Mouse (Mus musculus) kidney, embryonic 14.5 days (tissue): ENCODE measurements around the gene Ikzf1. TPM values are rescaled to one million over a fixed set of nuclear protein-coding genes. Genes with fewer than 3 reads are reported as not detected.

Source experiments
- ATAC-seq: fragments of 200-750 bp; cut with Nextera tagmentation; 2 replicates; pipeline ENCODE4 v1.8.0; 2017; ENCODE audit warnings: moderate number of reproducible peaks, mild to moderate bottlenecking, moderate TSS enrichment, moderate library complexity; ENCODE audit not compliant: low FRiP score, low TSS enrichment
- H3K27ac ChIP-seq: fragments of 300-500 bp; sonication (generic); 2 replicates; pipeline ENCODE4 v1.5.1; 2014; ENCODE audit warnings: low read depth, mild to moderate bottlenecking, low read length, moderate library complexity, mixed read lengths
- H3K27me3 ChIP-seq: fragments of 300-500 bp; sonication (generic); 2 replicates; pipeline ENCODE4 v1.6.1; 2014; ENCODE audit warnings: mild to moderate bottlenecking, low read length; ENCODE audit not compliant: control insufficient read depth, insufficient read depth
- H3K36me3 ChIP-seq: fragments of 300-500 bp; sonication (generic); 2 replicates; pipeline ENCODE4 v1.6.1; 2014; ENCODE audit warnings: low read length, mixed read lengths; ENCODE audit not compliant: control insufficient read depth, insufficient read depth
- H3K4me1 ChIP-seq: fragments of 300-500 bp; sonication (generic); 2 replicates; pipeline ENCODE4 v1.6.1; 2014; ENCODE audit warnings: low read length, mixed read lengths; ENCODE audit not compliant: control insufficient read depth, insufficient read depth
- H3K4me2 ChIP-seq: fragments of 300-500 bp; sonication (generic); replicated peaks from 2 replicates; pipeline ENCODE4 v1.6.1; 2014; ENCODE audit warnings: low read depth, mild to moderate bottlenecking, low read length
- H3K4me3 ChIP-seq: fragments of 300-500 bp; sonication (generic); 2 replicates; pipeline ENCODE4 v1.5.1; 2014; ENCODE audit warnings: mild to moderate bottlenecking, low read length
- H3K9ac ChIP-seq: fragments of 300-500 bp; sonication (generic); 2 replicates; pipeline ENCODE4 v1.6.1; 2014; ENCODE audit warnings: low read depth, mild to moderate bottlenecking, low read length, moderate library complexity
- H3K9me3 ChIP-seq: fragments of 300-500 bp; sonication (generic); 2 replicates; pipeline ENCODE4 v1.6.1; 2016; ENCODE audit warnings: low read length; ENCODE audit not compliant: control insufficient read depth
- WGBS: fragments of 180-500 bp; shearing (Covaris S2); extraction: QIAGEN DNeasy Blood & Tissue Kit; methylation state at CpG from one replicate; pipeline ENCODE4 v1.1.7; 2014; 5-methylcytosine and 5-hydroxymethylcytosine counted together
- polyA plus RNA-seq: library from polyadenylated mRNA; unstranded; fragments of >200 nt; fragmentation: Nextera tagmentation; extraction: Ambion mirVana; gene quantifications from 2 replicates; pipeline ENCODE4 v1.2.1, GENCODE M21; 2014

Gene Ikzf1
- polyA plus RNA-seq, 1 experiment from 2014 or later = 0.79 TPM

DNA sequence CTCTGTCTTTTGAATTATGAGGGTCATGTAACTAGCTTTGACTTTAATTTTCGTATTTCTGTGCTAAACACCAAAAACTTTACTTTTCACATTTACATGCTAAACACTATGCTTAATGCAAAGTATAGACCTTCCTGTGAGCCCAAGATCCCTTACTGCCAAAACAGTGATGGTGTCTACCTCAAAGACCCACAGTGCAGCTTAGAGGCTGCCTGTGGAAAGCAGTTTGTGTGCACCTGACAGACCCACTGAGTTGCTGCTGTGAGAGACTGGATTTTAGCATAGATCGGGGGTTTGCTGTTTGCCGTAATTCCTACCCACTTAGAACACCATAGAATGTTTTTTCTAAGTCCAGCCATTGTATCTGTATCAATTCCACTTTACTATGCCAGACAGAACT is 54.3 kb downstream of the Ikzf1 start:
- no peak overlapping the region for H3K9ac ChIP-seq
- H3K4me3 ChIP-seq = no peak overlapping the region
- H3K36me3 ChIP-seq = no peaks in the 10 kb centered on the region
- H3K27ac ChIP-seq = no peak overlapping the region
- H3K27me3 ChIP-seq = no peaks in the 10 kb centered on the region
- H3K4me2 ChIP-seq = no peak overlapping the region
- WGBS = 85% methylated on average over 3 of the region's 3 CpGs
- no peaks in the 10 kb centered on the region for H3K4me1 ChIP-seq
- no peak for ATAC-seq
- no peaks in the 10 kb centered on the region for H3K9me3 ChIP-seq

DNA sequence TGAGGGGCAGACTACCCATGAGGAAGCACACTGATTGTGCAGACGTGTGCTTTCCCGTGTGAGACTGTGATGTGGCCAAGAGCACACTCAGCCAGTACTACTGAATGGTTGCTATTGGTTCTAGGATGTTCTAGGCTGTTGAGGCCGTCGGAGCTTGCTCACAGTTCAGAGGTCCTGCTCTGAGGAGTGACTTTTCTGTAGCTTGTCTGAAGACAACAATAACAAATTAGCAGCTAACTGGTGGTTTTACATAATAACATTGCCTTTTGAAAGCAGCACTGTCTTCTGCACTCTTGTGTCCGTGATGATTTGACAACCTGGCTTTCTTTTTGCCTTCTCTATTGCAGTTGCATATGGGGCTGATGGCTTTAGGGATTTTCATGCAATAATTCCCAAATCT is 55.8 kb downstream of the Ikzf1 start:
- H3K4me3 ChIP-seq = no peak overlapping the region
- H3K27ac ChIP-seq = no peak overlapping the region
- H3K4me1 ChIP-seq = no peaks in the 10 kb centered on the region
- H3K27me3 ChIP-seq = no peaks in the 10 kb centered on the region
- no peak for ATAC-seq
- H3K9me3 ChIP-seq = no peaks in the 10 kb centered on the region
- 74% methylated on average over 5 of the region's 5 CpGs for WGBS
- H3K36me3 ChIP-seq = no peaks in the 10 kb centered on the region
- no peak overlapping the region for H3K4me2 ChIP-seq
- no peak overlapping the region for H3K9ac ChIP-seq

DNA sequence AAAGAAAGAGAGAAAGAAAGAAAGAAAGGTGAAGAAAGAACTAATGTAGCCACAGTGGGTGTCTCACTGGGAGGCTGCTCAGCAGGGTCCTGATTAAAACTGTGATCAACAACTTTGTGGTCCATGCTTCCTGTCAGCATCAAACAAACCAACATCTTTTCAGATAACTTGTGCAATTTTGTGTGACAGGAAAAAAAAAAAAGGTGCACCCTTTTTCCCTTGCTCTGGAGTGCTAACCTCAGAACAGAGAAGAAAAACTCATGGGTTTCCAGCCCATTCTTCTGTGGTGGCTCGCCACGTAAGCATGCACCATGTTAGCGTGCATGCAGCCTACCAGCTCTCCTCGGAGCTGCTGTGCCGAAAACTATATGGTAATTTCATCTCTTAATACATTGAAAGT is 56.8 kb downstream of the Ikzf1 start:
- no peak overlapping the region for H3K4me2 ChIP-seq
- H3K36me3 ChIP-seq = no peaks in the 10 kb centered on the region
- WGBS = 91% methylated on average over 5 of the region's 5 CpGs
- no peak overlapping the region for H3K4me3 ChIP-seq
- no peak for ATAC-seq
- H3K27ac ChIP-seq = no peak overlapping the region
- no peaks in the 10 kb centered on the region for H3K27me3 ChIP-seq
- H3K9me3 ChIP-seq = no peaks in the 10 kb centered on the region
- H3K9ac ChIP-seq = no peak overlapping the region
- H3K4me1 ChIP-seq = no peaks in the 10 kb centered on the region

DNA sequence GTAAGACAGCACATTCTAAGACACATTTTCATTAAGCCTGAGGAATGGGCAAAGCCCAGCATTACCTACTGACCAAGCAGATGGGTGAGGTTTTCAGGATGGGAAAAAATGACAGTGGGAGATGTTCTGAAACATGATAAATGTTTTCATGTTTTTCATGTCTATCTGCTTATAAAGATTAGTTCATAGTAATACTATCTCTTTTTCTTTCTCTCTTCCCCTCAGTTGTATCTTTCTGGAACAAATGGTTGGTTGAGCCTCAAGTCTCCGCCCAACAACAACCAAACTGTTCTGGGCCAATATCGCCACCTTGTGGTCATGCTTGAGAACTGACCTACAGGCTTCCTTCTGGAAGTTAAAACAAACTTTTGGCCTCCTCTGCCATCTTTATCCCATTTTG is 57.8 kb downstream of the Ikzf1 start:
- Histone ChIP-seq H3K27me3 (no peaks in the 10 kb centered on the region), H3K4me1 (no peaks in the 10 kb centered on the region), H3K4me2 (no peak overlapping the region), H3K4me3 (no peak overlapping the region), H3K27ac (no peak overlapping the region), H3K9ac (no peak overlapping the region), H3K9me3 (no peaks in the 10 kb centered on the region), H3K36me3 (no peaks in the 10 kb centered on the region)
- no peak for ATAC-seq
- 32% methylated on average over 2 of the region's 2 CpGs for WGBS

DNA sequence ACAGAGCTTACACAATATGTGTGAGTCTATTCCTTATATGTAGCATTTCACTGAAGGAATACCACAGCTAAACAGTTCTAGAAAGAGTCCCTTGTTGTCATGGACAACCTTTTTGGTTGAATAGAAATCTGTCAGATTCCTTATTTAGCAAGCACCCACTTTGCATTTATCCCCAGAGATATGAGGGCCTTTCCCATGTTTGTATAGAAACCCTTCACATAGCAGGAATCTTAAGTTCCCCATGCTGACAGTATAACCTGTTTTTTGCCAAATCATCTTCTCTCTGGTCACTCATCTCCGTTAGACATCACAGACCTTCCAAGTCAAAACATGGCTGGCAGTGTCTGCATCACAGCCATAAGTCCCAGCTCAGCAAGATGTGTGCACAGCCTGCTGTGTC is 59.4 kb downstream of the Ikzf1 start:
- Histone ChIP-seq H3K4me2 (no peak overlapping the region), H3K4me3 (no peak overlapping the region), H3K27ac (no peak overlapping the region), H3K9me3 (no peaks in the 10 kb centered on the region), H3K36me3 (no peaks in the 10 kb centered on the region), H3K27me3 (no peaks in the 10 kb centered on the region), H3K4me1 (no peaks in the 10 kb centered on the region), H3K9ac (no peak overlapping the region)
- 62% methylated on average over 1 of the region's 1 CpGs for WGBS
- ATAC-seq = no peak

DNA sequence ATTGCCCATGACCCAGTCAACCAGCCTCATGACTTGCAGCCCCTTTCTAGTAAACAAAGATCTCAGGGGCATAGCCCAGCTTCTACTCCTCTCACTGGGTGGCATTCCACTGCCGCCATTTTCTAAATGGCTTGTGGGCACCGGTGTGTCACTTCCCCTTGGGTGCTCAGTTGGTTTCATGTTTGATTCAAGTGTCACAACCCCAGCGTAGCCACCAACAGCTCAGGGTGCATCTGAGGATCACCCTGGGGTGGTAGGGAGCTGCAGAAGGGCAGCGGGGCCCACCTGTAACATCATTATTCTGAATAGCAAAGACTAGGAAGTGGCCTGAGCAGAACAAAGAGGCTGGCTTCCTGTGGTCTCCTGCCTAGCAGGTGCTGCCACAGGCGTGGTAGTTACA is 66.3 kb downstream of the Ikzf1 start:
- no peaks in the 10 kb centered on the region for H3K9me3 ChIP-seq
- H3K27me3 ChIP-seq = no peaks in the 10 kb centered on the region
- no peaks in the 10 kb centered on the region for H3K36me3 ChIP-seq

DNA sequence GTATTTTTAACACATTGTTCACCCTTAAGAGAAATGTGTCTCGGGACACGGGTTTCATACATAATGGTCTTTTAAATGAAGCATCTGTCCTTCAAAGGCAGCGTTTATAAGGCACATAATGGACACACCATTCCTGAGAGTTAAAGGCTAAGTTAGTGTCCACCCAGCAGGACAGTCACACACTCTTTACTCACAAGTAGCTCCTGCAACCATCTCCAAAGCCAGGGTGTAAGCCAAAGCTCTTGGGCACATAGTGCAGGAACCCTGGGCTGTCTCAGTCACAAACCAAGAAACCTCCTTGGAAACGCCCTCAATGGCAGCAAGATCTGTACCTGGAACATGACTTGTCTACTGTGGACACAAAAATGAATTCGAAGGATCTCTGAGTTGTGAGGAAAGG is 68.1 kb downstream of the Ikzf1 start:
- Histone ChIP-seq H3K9me3 (no peaks in the 10 kb centered on the region), H3K4me2 (no peak overlapping the region), H3K9ac (no peak overlapping the region), H3K4me1 (no peaks in the 10 kb centered on the region), H3K4me3 (no peak overlapping the region), H3K27me3 (no peaks in the 10 kb centered on the region), H3K27ac (no peak overlapping the region), H3K36me3 (no peaks in the 10 kb centered on the region)
- WGBS = 85% methylated on average over 5 of the region's 5 CpGs
- ATAC-seq = no peak

More for the DNA sequence above, 66.3 kb downstream of the Ikzf1 start:
- no peaks in the 10 kb centered on the region for H3K4me1 ChIP-seq
- 84% methylated on average over 5 of the region's 5 CpGs for WGBS
- no peak for ATAC-seq
- no peak overlapping the region for H3K4me2 ChIP-seq
- H3K9ac ChIP-seq = no peak overlapping the region
- H3K27ac ChIP-seq = no peak overlapping the region
- H3K4me3 ChIP-seq = no peak overlapping the region

DNA sequence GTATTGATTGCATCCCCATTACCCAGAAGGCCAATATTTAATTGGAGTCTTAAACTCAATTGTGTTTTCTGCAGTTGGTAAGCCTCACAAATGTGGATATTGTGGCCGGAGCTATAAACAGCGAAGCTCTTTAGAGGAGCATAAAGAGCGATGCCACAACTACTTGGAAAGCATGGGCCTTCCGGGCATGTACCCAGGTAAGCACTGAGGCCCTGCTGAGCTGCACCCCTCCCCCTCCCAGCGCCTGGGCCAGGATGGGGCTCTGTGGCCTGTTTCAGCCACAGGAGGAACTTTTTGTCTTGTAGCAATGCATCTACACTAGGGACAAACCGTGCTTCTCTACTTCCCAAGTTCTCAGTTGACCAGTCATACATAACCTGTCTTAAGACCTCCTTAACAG is 73.3 kb downstream of the Ikzf1 start:
- H3K4me2 ChIP-seq = no peak overlapping the region
- ATAC-seq = no peak
- no peak overlapping the region for H3K27ac ChIP-seq
- H3K4me3 ChIP-seq = no peak overlapping the region
- no peaks in the 10 kb centered on the region for H3K9me3 ChIP-seq
- 82% methylated on average over 6 of the region's 6 CpGs for WGBS
- H3K27me3 ChIP-seq = no peaks in the 10 kb centered on the region
- no peaks in the 10 kb centered on the region for H3K36me3 ChIP-seq
- H3K9ac ChIP-seq = no peak overlapping the region
- no peaks in the 10 kb centered on the region for H3K4me1 ChIP-seq

DNA sequence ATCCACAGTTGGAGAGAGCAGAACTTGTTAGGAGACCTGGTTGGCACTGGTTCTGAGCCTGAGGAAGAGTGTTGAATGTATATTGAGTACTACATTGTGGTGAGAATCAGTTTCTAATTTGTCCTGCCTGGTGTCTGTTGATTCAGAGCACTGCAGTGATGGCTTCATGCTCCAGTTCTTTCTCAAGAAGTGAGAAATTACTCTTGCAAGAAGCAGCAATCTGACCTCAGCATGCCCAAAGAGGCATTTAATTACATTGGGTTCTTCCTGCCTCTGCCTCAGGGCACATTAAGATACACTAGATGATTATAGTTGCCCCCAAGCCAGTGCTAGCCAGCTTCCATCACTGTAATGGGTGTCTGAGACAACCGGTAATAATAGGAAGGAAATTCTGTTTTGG is 74.1 kb downstream of the Ikzf1 start:
- 86% methylated on average over 1 of the region's 1 CpGs for WGBS
- H3K9ac ChIP-seq = no peak overlapping the region
- no peaks in the 10 kb centered on the region for H3K9me3 ChIP-seq
- no peak overlapping the region for H3K27ac ChIP-seq
- H3K27me3 ChIP-seq = no peaks in the 10 kb centered on the region
- no peak overlapping the region for H3K4me3 ChIP-seq
- no peaks in the 10 kb centered on the region for H3K4me1 ChIP-seq
- no peaks in the 10 kb centered on the region for H3K36me3 ChIP-seq
- no peak for ATAC-seq
- H3K4me2 ChIP-seq = no peak overlapping the region

DNA sequence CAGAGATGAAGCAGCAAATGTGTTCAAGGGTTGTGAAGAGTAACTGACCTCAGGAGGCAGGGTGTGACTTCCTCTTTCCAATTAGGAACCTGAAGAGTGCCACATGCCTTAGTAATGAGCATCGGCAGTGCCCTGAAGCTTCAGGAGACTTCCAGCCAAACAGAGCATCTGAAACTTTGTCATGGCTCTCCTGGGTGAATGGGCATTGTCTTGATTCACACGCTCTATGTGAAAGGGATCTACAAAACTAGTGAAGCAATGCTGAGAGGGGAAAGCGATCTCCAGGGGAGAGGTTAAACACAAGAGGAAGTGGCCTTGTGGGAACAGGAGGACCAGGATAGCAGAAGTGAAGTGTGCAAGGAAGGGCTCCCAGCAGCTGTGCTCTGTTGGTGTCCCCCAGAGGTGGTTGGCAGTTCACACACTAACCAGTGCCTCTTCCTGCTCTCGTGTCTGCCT is 78.4 kb downstream of the Ikzf1 start:
- no peak overlapping the region for H3K4me2 ChIP-seq
- no peaks in the 10 kb centered on the region for H3K4me1 ChIP-seq
- H3K9ac ChIP-seq = no peak overlapping the region
- H3K4me3 ChIP-seq = no peak overlapping the region
- no peaks in the 10 kb centered on the region for H3K9me3 ChIP-seq
- no peak for ATAC-seq
- no peaks in the 10 kb centered on the region for H3K27me3 ChIP-seq
- H3K27ac ChIP-seq = no peak overlapping the region
- H3K36me3 ChIP-seq = no peaks in the 10 kb centered on the region
- 72% methylated on average over 4 of the region's 4 CpGs for WGBS
